Comparison of ENCODE assay signal across 27 mouse cellular contexts in genomic region chr12:3778286-3778685, GRCm38 (mm10). TPM values are rescaled to one million over a fixed set of nuclear protein-coding genes. Genes with fewer than 3 reads are reported as not detected.
DNase-seq lines count a peak whose midpoint lies in the region; ATAC-seq lines count a peak whose summit lies in the region.
"Had no signal": no experiment of that assay in that cellular context is flagged by ENCODE, and none has a peak within 500 bp of the region (broad histone marks: within the 10 kb centered on the region; RNA-seq: fewer than 3 reads in every experiment).

No protein-coding gene starts in this region.

- 74% methylated on average over 6 of the region's 6 CpGs for WGBS in kidney, embryonic 15.5 days
- 83% methylated on average over 6 of the region's 6 CpGs for WGBS in forebrain, embryonic 12.5 days

- no peak overlapping the region for H3K9ac ChIP-seq in kidney, embryonic 15.5 days
- H3K9ac ChIP-seq in forebrain, embryonic 12.5 days = no peak overlapping the region
- H3K9ac ChIP-seq: embryonic facial prominence, embryonic 12.5 days; forebrain, postnatal 0 days; hindbrain, embryonic 15.5 days; limb, embryonic 13.5 days; liver, embryonic 12.5 days; liver, postnatal 0 days had no signal

- peaks cover 7% of the 10 kb centered on the region; the same call in 1 of the 2 replicates for H3K36me3 ChIP-seq in kidney, embryonic 15.5 days
- no peaks in the 10 kb centered on the region; the same call in 1 of the 2 replicates for H3K36me3 ChIP-seq in forebrain, embryonic 12.5 days (replicated peaks)
- H3K36me3 ChIP-seq: embryonic facial prominence, embryonic 12.5 days; G1E had no signal

- no peak overlapping the region for H3K4me3 ChIP-seq in kidney, embryonic 15.5 days (replicated peaks)
- H3K4me3 ChIP-seq in forebrain, embryonic 12.5 days (replicated peaks) = no peak overlapping the region
- H3K4me3 ChIP-seq: embryonic facial prominence, embryonic 12.5 days; forebrain, embryonic 10.5 days; hindbrain, embryonic 10.5 days; hindbrain, embryonic 15.5 days; limb, embryonic 13.5 days; liver, embryonic 12.5 days had no signal

- ATAC-seq in kidney, embryonic 15.5 days (replicated peaks; ENCODE audit: low FRiP score) = no peak
- no peak for ATAC-seq in forebrain, embryonic 12.5 days (ENCODE audit: low FRiP score)
- no peak for ATAC-seq in megakaryocyte, adult 5-6 weeks (ENCODE audit: poor library complexity, severe bottlenecking)
- ATAC-seq: forebrain, postnatal 0 days; inflammation-experienced regulatory T-cells, adult 6 months; liver, embryonic 12.5 days; liver, postnatal 0 days had no signal

- no peaks in the 10 kb centered on the region for H3K27me3 ChIP-seq in kidney, embryonic 15.5 days
- no peaks in the 10 kb centered on the region for H3K27me3 ChIP-seq in forebrain, embryonic 12.5 days
- H3K27me3 ChIP-seq: embryonic facial prominence, embryonic 12.5 days; hindbrain, embryonic 15.5 days; limb, embryonic 13.5 days; liver, embryonic 12.5 days had no signal

- H3K4me1 ChIP-seq in kidney, embryonic 15.5 days = peaks cover 59% of the 10 kb centered on the region
- peaks cover 26% of the 10 kb centered on the region for H3K4me1 ChIP-seq in forebrain, embryonic 12.5 days

- H3K9me3 ChIP-seq in kidney, embryonic 15.5 days (replicated peaks) = no peaks in the 10 kb centered on the region
- no peaks in the 10 kb centered on the region for H3K9me3 ChIP-seq in forebrain, embryonic 12.5 days
- H3K9me3 ChIP-seq: embryonic facial prominence, embryonic 12.5 days; forebrain, embryonic 10.5 days; G1E; hindbrain, embryonic 10.5 days; hindbrain, embryonic 15.5 days; limb, embryonic 13.5 days; liver, embryonic 12.5 days had no signal

- peak overlapping the region; percentile 80 for H3K27ac ChIP-seq in kidney, embryonic 15.5 days
- H3K27ac ChIP-seq in forebrain, embryonic 12.5 days = no peak overlapping the region
- H3K27ac ChIP-seq: embryonic facial prominence, embryonic 12.5 days; forebrain, embryonic 10.5 days; hindbrain, embryonic 10.5 days; hindbrain, embryonic 15.5 days; limb, embryonic 13.5 days had no signal

- no peak overlapping the region for H3K4me2 ChIP-seq in kidney, embryonic 15.5 days
- no peak overlapping the region for H3K4me2 ChIP-seq in forebrain, embryonic 12.5 days
- H3K4me2 ChIP-seq: embryonic facial prominence, embryonic 12.5 days; hindbrain, embryonic 15.5 days; limb, embryonic 13.5 days; liver, embryonic 12.5 days had no signal

- peak; percentile 64 for DNase-seq in kidney, adult 11 months
- no peak for DNase-seq in kidney, adult 18-20 months
- peak; percentile 44 to 83 for DNase-seq in kidney, postnatal 25 days
- DNase-seq in frontal cortex, postnatal 36 days (ENCODE audit: low spot score in 2 of 2) = no peak
- DNase-seq: adrenal gland, adult 8-10 months; cerebellum, adult 8-10 months; cerebellum, postnatal 36 days; forebrain, postnatal 0 days; gastrocnemius, postnatal 10 days; heart, postnatal 14 days; layer of hippocampus, adult 9-11 months; liver, postnatal 0 days; lung, postnatal 36 days; midbrain, embryonic 14.5 days; right cerebral cortex, postnatal 14 days; thymus, postnatal 14 days had no signal

RNA-seq across cellular contexts. Expression of gene Dnmt3a, which starts 27.5 kb away (rescaled TPM):
- 124 and 132 TPM in 2 replicates for polyA plus RNA-seq in kidney, embryonic 15.5 days (2015; fragmentation: Nextera tagmentation; extraction: Ambion mirVana)
- 139 and 146 TPM in 2 replicates for polyA plus RNA-seq in forebrain, embryonic 12.5 days (2016; fragmentation: Nextera tagmentation; extraction: Ambion mirVana)
- 3.5 and 5.5 TPM in 2 replicates for total RNA-seq in megakaryocyte, adult 5-6 weeks (2015)
- total RNA-seq in megakaryocyte, adult 5-6 weeks (2017) = 5.3 and 13.8 TPM in 2 replicates

Comparison
In these comparisons a context has a peak if more than half of its experiments do, and no peak if none do; other contexts are left out.
1. DNase-seq: peak in kidney, adult 11 months (single experiment) and kidney, postnatal 25 days (2 of 2); none in kidney, adult 18-20 months (single experiment) and frontal cortex, postnatal 36 days (0 of 2).